ENCODE assay signal across 8 mouse cellular contexts in the genomic region with DNA sequence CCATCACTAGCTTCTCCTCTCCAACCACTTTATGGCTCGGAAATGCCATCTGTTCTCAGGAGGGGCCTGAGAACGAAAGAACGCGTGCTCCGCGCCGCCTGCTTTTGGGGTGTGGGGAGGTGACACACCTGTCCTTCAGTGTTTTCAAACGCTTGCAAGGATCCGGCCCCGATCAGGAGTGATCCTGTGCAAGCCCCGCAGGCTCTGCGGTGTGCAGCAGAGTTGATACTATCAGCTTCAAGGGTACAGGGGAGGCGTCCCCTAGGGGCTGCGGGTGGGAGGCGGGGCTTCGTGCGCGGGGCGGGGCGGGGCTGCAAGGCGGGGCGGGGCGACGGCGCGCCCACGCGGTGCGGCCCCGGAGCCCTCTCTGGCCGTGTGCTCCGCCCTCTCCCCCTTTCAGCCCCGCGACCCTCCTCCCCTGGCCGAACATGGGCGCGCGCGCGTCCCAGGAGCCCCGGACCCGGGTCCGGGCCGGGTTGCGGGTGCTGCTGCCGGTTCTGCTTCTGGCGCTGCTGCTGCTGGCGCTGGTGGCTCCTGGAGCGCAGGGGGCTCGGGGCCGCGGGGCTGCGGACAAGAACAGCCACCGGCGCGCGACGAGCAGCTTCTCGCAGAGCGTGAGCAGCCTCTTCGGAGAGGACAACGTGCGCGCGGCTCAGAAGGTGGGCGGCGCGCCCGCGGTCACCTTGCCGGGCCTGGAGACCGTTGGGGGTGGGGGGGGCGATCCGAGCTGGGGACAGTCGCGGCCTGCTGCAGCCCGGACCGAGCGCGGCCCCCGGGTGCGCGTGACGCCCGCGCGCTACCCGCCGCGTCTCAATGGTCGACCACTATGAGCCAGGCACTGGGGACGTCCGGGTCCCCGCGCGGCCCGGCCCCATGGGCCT. TPM values are rescaled to one million over a fixed set of nuclear protein-coding genes. Genes with fewer than 3 reads are reported as not detected.
A peak's percentile ranks its signal among the peaks of the same experiment; 100 is the strongest.
DNase-seq lines count a peak whose midpoint lies in the region; ATAC-seq and TF ChIP-seq lines count a peak whose summit lies in the region.

Gene Bri3bp (plus strand): TSS at position 335 of the 881 bp plus-strand sequence.

- no peak for TF ChIP-seq CTCF in layer of hippocampus, adult 2 months (conservative IDR thresholded peaks at IDR 0.05)
- TF ChIP-seq CTCF in lung, postnatal 0 days (IDR thresholded peaks at IDR 0.05): 0 out of 2 replicates have a peak, but pooled peaks have one; percentile 7

- intact Hi-C loops in heart, postnatal 25 days (cut with DNase I): no loop called here

- H3K36me3 ChIP-seq in forebrain, embryonic 10.5 days (replicated peaks): peaks cover 34% of the 10 kb centered on the region
- no peaks in the 10 kb centered on the region for H3K36me3 ChIP-seq in lung, postnatal 0 days (ENCODE audit: insufficient read depth, low read length)

- peak within 1 kb of the TSS; percentile 94 for H3K4me3 ChIP-seq in forebrain, embryonic 10.5 days
- peak within 1 kb of the TSS; percentile 86 for H3K4me3 ChIP-seq in layer of hippocampus, adult 2 months
- H3K4me3 ChIP-seq in lung, postnatal 0 days (ENCODE audit: low read depth, low read length): peak within 1 kb of the TSS; percentile 85

- under 1% methylated on average over 94 of the region's 97 CpGs for WGBS in forebrain, embryonic 10.5 days
- 3% methylated on average over 69 of the region's 97 CpGs for WGBS in lung, postnatal 0 days

- ATAC-seq in lung, postnatal 0 days: peak; percentile 92

- peaks cover 33% of the 10 kb centered on the region for H3K4me1 ChIP-seq in forebrain, embryonic 10.5 days
- H3K4me1 ChIP-seq in lung, postnatal 0 days (ENCODE audit: insufficient read depth, low read depth, low read length): peaks cover 5% of the 10 kb centered on the region; the same call in 1 of the 2 replicates

- no peaks in the 10 kb centered on the region; the same call in 1 of the 2 replicates for H3K9me3 ChIP-seq in forebrain, embryonic 10.5 days
- no peaks in the 10 kb centered on the region for H3K9me3 ChIP-seq in lung, postnatal 0 days (ENCODE audit: low read length)

- DNase-seq in ES-CJ7 (ENCODE audit: low read depth, low spot score): peak; percentile 76
- DNase-seq in brain, adult 2 months (ENCODE audit: low read depth, low spot score): peak; percentile 67
- DNase-seq in forebrain, embryonic 10.5 days (ENCODE audit: extremely low spot score, low spot score): peak; percentile 82
- DNase-seq in heart, postnatal 25 days (ENCODE audit: low spot score): no peak
- peak in 1 of 2 experiments; percentile 44 for DNase-seq in layer of hippocampus, adult 2 months (ENCODE audit: low spot score in 2 of 2)
- peak; percentile 61 for DNase-seq in lung, postnatal 0 days (ENCODE audit: low spot score)
- peak; percentile 26 for DNase-seq in ovary, postnatal 14 days (ENCODE audit: low spot score)
- DNase-seq in thymus, postnatal 4 days: peak; percentile 82

- peak within 1 kb of the TSS; percentile 98 for H3K4me2 ChIP-seq in lung, postnatal 0 days (replicated peaks; ENCODE audit: low read depth, low read length)

- H3K9ac ChIP-seq in lung, postnatal 0 days (replicated peaks; ENCODE audit: low read depth): peak within 1 kb of the TSS; percentile 43; the same call in 1 of the 2 replicates

- H3K27ac ChIP-seq in forebrain, embryonic 10.5 days: peak within 1 kb of the TSS; percentile 97
- H3K27ac ChIP-seq in layer of hippocampus, adult 2 months: peak within 1 kb of the TSS; percentile 94
- H3K27ac ChIP-seq in lung, postnatal 0 days (ENCODE audit: low read length): peak within 1 kb of the TSS; percentile 64

- H3K27me3 ChIP-seq in forebrain, embryonic 10.5 days (ENCODE audit: poor library complexity, severe bottlenecking): no peaks in the 10 kb centered on the region
- no peaks in the 10 kb centered on the region for H3K27me3 ChIP-seq in lung, postnatal 0 days (replicated peaks; ENCODE audit: insufficient read depth, low read length)

- TF ChIP-seq EP300 in lung, postnatal 0 days (IDR thresholded peaks at IDR 0.05): no peak

RNA-seq across cellular contexts. Expression of gene Bri3bp, which starts in this region (rescaled TPM):
- 56.5 and 57.6 TPM in 2 replicates for polyA plus RNA-seq in forebrain, embryonic 10.5 days (2016; fragmentation: Nextera tagmentation; extraction: Ambion mirVana)
- total RNA-seq in heart, postnatal 25 days (2021): 10 to 100 TPM; 49.0 to 57.6 TPM
- total RNA-seq in layer of hippocampus, adult 2 months (2021): 100 to 1,000 TPM in 1 of 2 experiments, 10 to 100 TPM in 1; 93.2 to 107 TPM
- polyA plus RNA-seq in lung, postnatal 0 days (2015; fragmentation: Nextera tagmentation; extraction: Ambion mirVana): 12.8 and 13.3 TPM in 2 replicates
